Mouse (Mus musculus) limb, embryonic 12.5 days (tissue): ENCODE measurements around the gene Bpifa6. TPM values are rescaled to one million over a fixed set of nuclear protein-coding genes. Genes with fewer than 3 reads are reported as not detected.

Experiments used
- ATAC-seq: fragments of 200-750 bp; cut with Nextera tagmentation; 2 replicates; pipeline ENCODE4 v1.8.0; 2017; ENCODE audit warnings: low read depth, moderate TSS enrichment; ENCODE audit not compliant: insufficient number of reproducible peaks, insufficient read depth, low FRiP score, low TSS enrichment
- H3K27ac ChIP-seq: fragments of 300-500 bp; sonication (generic); 2 replicates; pipeline ENCODE4 v1.5.1; 2016; ENCODE audit warnings: mild to moderate bottlenecking, moderate library complexity
- H3K27me3 ChIP-seq: fragments of 300-500 bp; sonication (generic); 2 replicates; pipeline ENCODE4 v1.6.1; 2016; ENCODE audit warnings: mild to moderate bottlenecking, moderate library complexity
- H3K36me3 ChIP-seq: fragments of 300-500 bp; sonication (generic); 2 replicates; pipeline ENCODE4 v1.6.1; 2016; ENCODE audit warnings: mild to moderate bottlenecking, moderate library complexity
- H3K4me1 ChIP-seq: fragments of 300-500 bp; sonication (generic); replicated peaks from 2 replicates; pipeline ENCODE4 v1.6.1; 2016
- H3K4me2 ChIP-seq: fragments of 300-500 bp; sonication (generic); 2 replicates; pipeline ENCODE4 v1.6.1; 2016; ENCODE audit warnings: mild to moderate bottlenecking, moderate library complexity
- H3K4me3 ChIP-seq: fragments of 300-500 bp; sonication (generic); replicated peaks from 2 replicates; pipeline ENCODE4 v1.5.1; 2016; ENCODE audit warnings: mild to moderate bottlenecking
- H3K9ac ChIP-seq: fragments of 300-500 bp; sonication (generic); replicated peaks from 2 replicates; pipeline ENCODE4 v1.6.1; 2016; ENCODE audit warnings: mild to moderate bottlenecking, moderate library complexity
- H3K9me3 ChIP-seq: fragments of 300-500 bp; sonication (generic); 2 replicates; pipeline ENCODE4 v1.6.1; 2016; ENCODE audit warnings: mild to moderate bottlenecking, moderate library complexity
- WGBS: fragments of 180-500 bp; shearing (Covaris S2); methylation state at CpG from one replicate; pipeline ENCODE4 v1.1.7; 2016; 5-methylcytosine and 5-hydroxymethylcytosine counted together
- polyA plus RNA-seq: library from polyadenylated mRNA; unstranded; fragments of >200 nt; fragmentation: Nextera tagmentation; extraction: Ambion mirVana; gene quantifications from 2 replicates; pipeline ENCODE4 v1.2.1, GENCODE M21; 2016

The Bpifa6 gene
- not detected in 2 replicates for polyA plus RNA-seq

GRCm38 (mm10) chr2:153974582-153974981 lies at the start of gene Bpifa6:
Bpifa6 (plus strand) TSS chr2:153974945.
- no peaks in the 10 kb centered on the region for H3K4me1 ChIP-seq
- H3K9ac ChIP-seq, result no peak within 1 kb of the TSS
- ATAC-seq, result no peak
- H3K4me2 ChIP-seq, result no peak within 1 kb of the TSS
- no peaks in the 10 kb centered on the region for H3K9me3 ChIP-seq
- no peak within 1 kb of the TSS for H3K4me3 ChIP-seq
- no peaks in the 10 kb centered on the region for H3K36me3 ChIP-seq
- no peak within 1 kb of the TSS for H3K27ac ChIP-seq
- WGBS, result 70% methylated on average over 5 of the region's 5 CpGs
- H3K27me3 ChIP-seq, result no peaks in the 10 kb centered on the region

DNA sequence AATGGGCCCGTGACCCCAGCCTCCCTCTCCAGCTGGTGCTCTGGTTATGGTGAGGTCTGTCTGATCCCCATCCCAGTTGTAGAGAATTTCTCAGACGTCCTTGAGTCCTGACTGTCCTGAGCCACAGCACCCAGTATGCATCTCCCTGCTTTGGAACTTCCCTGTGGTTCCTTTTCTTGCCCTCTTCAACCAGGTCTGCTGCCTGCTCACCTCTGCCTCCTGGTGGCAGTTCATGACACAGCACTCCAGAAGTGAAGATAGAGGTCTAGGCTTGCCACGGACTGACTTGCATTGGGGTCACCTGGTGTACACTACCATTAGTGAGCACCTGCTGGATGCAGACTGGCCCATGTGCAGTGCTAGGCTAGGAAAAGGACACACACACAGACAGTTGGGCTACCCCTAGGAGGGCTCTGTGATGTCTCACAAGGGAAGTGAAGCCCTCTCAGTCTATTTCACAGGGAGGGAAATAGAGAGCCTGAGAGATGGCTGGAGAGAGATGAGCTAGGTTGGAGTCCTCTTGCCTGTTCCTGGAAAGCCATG lies 44.8 kb upstream of the Bpifa6 start:
- 44% methylated on average over 3 of the region's 3 CpGs for WGBS
- Histone ChIP-seq H3K4me1 (no peaks in the 10 kb centered on the region), H3K4me2 (no peak overlapping the region), H3K9me3 (no peaks in the 10 kb centered on the region), H3K9ac (no peak overlapping the region), H3K27ac (no peak overlapping the region), H3K4me3 (no peak overlapping the region), H3K36me3 (no peaks in the 10 kb centered on the region), H3K27me3 (no peaks in the 10 kb centered on the region)
- 0 out of 2 replicates have a peak, but pooled peaks have one; percentile 66 for ATAC-seq

DNA sequence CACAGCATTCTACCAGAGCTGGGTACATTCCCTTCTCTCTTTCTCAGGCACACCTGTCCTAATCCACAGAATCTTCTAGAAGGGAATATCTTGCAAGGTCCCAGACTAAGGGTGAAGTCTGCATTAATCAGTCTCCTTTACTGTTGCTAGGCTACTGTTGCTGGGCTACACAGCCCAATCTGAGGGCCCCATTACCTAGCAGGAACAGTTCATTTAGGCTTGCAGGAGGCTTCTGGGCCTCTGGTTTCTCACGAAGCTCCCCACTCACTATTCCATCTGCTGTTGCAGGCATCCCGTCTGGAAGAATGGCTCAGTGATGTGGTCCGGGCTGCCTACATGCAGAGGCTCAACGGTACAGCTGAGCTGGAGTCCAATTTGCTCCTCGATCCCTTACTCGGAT lies 43.6 kb upstream of the Bpifa6 start:
- Histone ChIP-seq H3K27me3 (no peaks in the 10 kb centered on the region), H3K9me3 (no peaks in the 10 kb centered on the region), H3K9ac (no peak overlapping the region), H3K27ac (no peak overlapping the region), H3K4me1 (no peaks in the 10 kb centered on the region), H3K4me3 (no peak overlapping the region), H3K4me2 (no peak overlapping the region), H3K36me3 (no peaks in the 10 kb centered on the region)
- ATAC-seq, result no peak
- 71% methylated on average over 6 of the region's 6 CpGs for WGBS

DNA sequence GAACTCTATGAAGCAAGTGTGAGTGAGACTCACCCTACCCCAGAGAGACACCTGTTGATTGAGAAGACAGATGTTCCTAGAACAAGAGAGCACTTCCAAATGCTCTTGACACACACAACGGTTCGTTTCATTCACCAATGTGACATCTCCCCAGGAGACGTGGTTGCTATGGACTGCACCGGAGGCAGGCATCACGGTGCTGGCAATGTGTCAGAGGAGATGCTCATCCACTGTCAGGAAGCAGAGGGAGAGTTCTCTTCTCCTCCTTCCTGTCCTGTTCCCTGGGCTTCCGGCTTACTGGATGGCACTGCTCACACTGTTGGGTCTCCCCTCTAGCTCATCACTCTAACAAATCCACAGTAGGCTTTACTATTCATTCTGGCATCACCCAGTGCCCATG lies 41.4 kb upstream of the Bpifa6 start:
- no peaks in the 10 kb centered on the region for H3K9me3 ChIP-seq
- no peaks in the 10 kb centered on the region for H3K4me1 ChIP-seq
- no peak overlapping the region for H3K9ac ChIP-seq
- H3K27me3 ChIP-seq, result no peaks in the 10 kb centered on the region; the same call in 1 of the 2 replicates
- ATAC-seq, result no peak
- WGBS, result 81% methylated on average over 6 of the region's 6 CpGs
- no peak overlapping the region for H3K27ac ChIP-seq
- no peak overlapping the region for H3K4me3 ChIP-seq
- H3K4me2 ChIP-seq, result no peak overlapping the region
- no peaks in the 10 kb centered on the region for H3K36me3 ChIP-seq

GRCm38 (mm10) chr2:153935348-153935747 lies 39.4 kb upstream of the Bpifa6 start:
- no peak for ATAC-seq
- no peaks in the 10 kb centered on the region; the same call in 1 of the 2 replicates for H3K27me3 ChIP-seq
- no peak overlapping the region for H3K4me2 ChIP-seq
- H3K9ac ChIP-seq, result no peak overlapping the region
- no peaks in the 10 kb centered on the region for H3K36me3 ChIP-seq
- H3K27ac ChIP-seq, result no peak overlapping the region
- no peaks in the 10 kb centered on the region for H3K4me1 ChIP-seq
- no peak overlapping the region for H3K4me3 ChIP-seq
- H3K9me3 ChIP-seq, result no peaks in the 10 kb centered on the region
- 93% methylated on average over 6 of the region's 6 CpGs for WGBS

DNA sequence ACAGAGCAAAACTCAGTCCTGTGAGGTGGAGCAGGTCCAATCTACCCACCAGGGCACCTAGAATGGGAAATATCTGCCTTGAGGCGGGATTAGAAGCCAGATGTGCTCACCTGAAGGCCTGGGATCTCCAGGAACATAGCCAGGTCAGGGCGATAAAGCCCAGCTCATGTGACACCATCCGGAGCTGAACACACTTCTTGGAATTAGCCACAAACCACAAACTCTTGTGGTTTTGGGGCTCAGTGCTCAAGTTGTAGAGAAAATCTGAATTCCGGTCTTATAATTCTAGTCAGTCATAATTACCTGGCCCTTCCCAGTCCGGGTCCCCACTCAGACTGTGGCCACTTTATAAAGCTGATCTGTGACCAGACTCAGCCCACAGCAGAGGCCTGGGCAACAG lies 36.9 kb upstream of the Bpifa6 start, which contains the start of gene Bpifb4:
Gene Bpifb4 (plus strand): TSS at position 370 of the 400 bp plus-strand sequence.
- no peak within 1 kb of the TSS for H3K4me3 ChIP-seq
- H3K27me3 ChIP-seq, result no peaks in the 10 kb centered on the region; the same call in 1 of the 2 replicates
- no peaks in the 10 kb centered on the region for H3K9me3 ChIP-seq
- no peak within 1 kb of the TSS for H3K9ac ChIP-seq
- WGBS, result 81% methylated on average over 5 of the region's 5 CpGs
- no peaks in the 10 kb centered on the region for H3K4me1 ChIP-seq
- no peak within 1 kb of the TSS for H3K4me2 ChIP-seq
- H3K36me3 ChIP-seq, result no peaks in the 10 kb centered on the region
- ATAC-seq, result no peak
- H3K27ac ChIP-seq, result no peak within 1 kb of the TSS

- no peaks in the 10 kb centered on the region for H3K36me3 ChIP-seq
- H3K9ac ChIP-seq, result no peak overlapping the region
- no peak overlapping the region for H3K27ac ChIP-seq
- ATAC-seq, result no peak
- H3K4me1 ChIP-seq, result no peaks in the 10 kb centered on the region
- no peak overlapping the region for H3K4me2 ChIP-seq
- no peak overlapping the region for H3K4me3 ChIP-seq
- no peaks in the 10 kb centered on the region for H3K9me3 ChIP-seq
- peaks cover 2% of the 10 kb centered on the region; the same call in 1 of the 2 replicates for H3K27me3 ChIP-seq
- 43% methylated on average over 3 of the region's 3 CpGs for WGBS
Measured at GRCm38 (mm10) chr2:153943537-153943936, 31.2 kb upstream of the Bpifa6 start.

- no peak for ATAC-seq
- WGBS, result 79% methylated on average over 8 of the region's 8 CpGs
- Histone ChIP-seq H3K4me2 (no peak overlapping the region), H3K4me1 (no peaks in the 10 kb centered on the region), H3K4me3 (no peak overlapping the region), H3K27me3 (peaks cover 4% of the 10 kb centered on the region; the same call in 1 of the 2 replicates), H3K27ac (no peak overlapping the region), H3K9ac (no peak overlapping the region), H3K9me3 (no peaks in the 10 kb centered on the region), H3K36me3 (no peaks in the 10 kb centered on the region)
Measured at GRCm38 (mm10) chr2:153944567-153944966, 30.2 kb upstream of the Bpifa6 start.

DNA sequence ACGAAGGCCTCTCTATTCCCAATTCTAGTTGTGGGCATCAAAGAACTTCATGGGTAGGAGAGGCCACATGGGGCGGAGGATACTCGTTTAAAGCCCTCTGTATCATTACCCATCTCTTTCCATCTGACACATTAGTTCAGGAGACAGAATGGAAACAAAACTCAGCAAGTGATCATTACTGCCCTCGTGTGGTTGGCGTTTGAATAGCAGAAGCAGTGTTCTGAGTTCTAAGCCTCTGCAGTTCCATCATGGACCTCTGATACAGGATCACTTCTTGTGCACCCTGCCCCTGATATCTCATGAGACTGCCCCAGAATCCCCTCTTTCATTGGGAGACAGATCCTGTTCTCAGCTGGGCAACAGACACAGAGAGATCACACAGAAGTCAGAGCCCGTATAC lies 21.8 kb upstream of the Bpifa6 start:
- 26% methylated on average over 6 of the region's 6 CpGs for WGBS
- Histone ChIP-seq H3K9ac (no peak overlapping the region), H3K4me3 (no peak overlapping the region), H3K4me2 (no peak overlapping the region), H3K9me3 (no peaks in the 10 kb centered on the region), H3K36me3 (no peaks in the 10 kb centered on the region), H3K27ac (no peak overlapping the region), H3K4me1 (no peaks in the 10 kb centered on the region), H3K27me3 (peaks cover 4% of the 10 kb centered on the region; the same call in 1 of the 2 replicates)
- no peak for ATAC-seq

GRCm38 (mm10) chr2:153953836-153954235 lies 20.9 kb upstream of the Bpifa6 start:
- ATAC-seq, result no peak; the same call in 1 of the 2 replicates
- no peaks in the 10 kb centered on the region for H3K9me3 ChIP-seq
- H3K4me3 ChIP-seq, result no peak overlapping the region
- WGBS, result 12% methylated on average over 6 of the region's 6 CpGs
- no peak overlapping the region for H3K27ac ChIP-seq
- no peaks in the 10 kb centered on the region for H3K27me3 ChIP-seq
- H3K9ac ChIP-seq, result no peak overlapping the region
- no peaks in the 10 kb centered on the region for H3K4me1 ChIP-seq
- H3K4me2 ChIP-seq, result peak overlapping the region; percentile 32
- no peaks in the 10 kb centered on the region for H3K36me3 ChIP-seq

- 72% methylated on average over 4 of the region's 4 CpGs for WGBS
- Histone ChIP-seq H3K27me3 (no peaks in the 10 kb centered on the region; the same call in 1 of the 2 replicates), H3K4me2 (no peak overlapping the region), H3K9ac (no peak overlapping the region), H3K9me3 (no peaks in the 10 kb centered on the region), H3K4me1 (no peaks in the 10 kb centered on the region), H3K36me3 (no peaks in the 10 kb centered on the region), H3K27ac (no peak overlapping the region), H3K4me3 (no peak overlapping the region)
- no peak for ATAC-seq
Measured at GRCm38 (mm10) chr2:153962821-153963331, 11.9 kb upstream of the Bpifa6 start.

DNA sequence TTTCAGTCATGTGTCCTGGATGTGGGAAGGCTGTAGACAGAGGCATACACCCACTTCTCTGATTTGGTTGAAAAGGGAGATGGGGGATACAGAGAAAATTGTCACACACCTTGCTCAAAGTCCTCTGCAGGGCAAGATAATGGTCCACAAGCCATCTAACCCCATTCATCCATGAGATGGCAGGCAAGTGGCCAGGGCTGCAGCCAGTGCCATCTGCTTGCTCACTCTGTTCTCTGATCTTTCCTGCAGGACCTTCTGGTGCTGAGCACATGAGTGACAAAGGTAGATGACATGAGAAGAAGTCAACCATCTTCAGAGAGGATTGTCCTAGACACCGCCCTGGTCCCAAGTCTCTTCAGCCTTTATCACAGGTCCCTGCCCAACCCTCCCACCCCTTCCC lies 11.4 kb upstream of the Bpifa6 start:
- 84% methylated on average over 1 of the region's 1 CpGs for WGBS
- Histone ChIP-seq H3K27ac (no peak overlapping the region), H3K9ac (no peak overlapping the region), H3K4me1 (no peaks in the 10 kb centered on the region), H3K4me2 (no peak overlapping the region), H3K4me3 (no peak overlapping the region), H3K36me3 (no peaks in the 10 kb centered on the region), H3K27me3 (no peaks in the 10 kb centered on the region; the same call in 1 of the 2 replicates), H3K9me3 (no peaks in the 10 kb centered on the region)
- ATAC-seq, result no peak
